Mouse (Mus musculus) right cerebral cortex, adult 18-20 months (tissue): ENCODE results near the gene Rmdn3.

ENCODE experiments used
- DNase-seq: peaks from one replicate; pipeline ENCODE4 v3.0.0; 2022; ENCODE audit warnings: mixed read lengths

Rmdn3 gene

DNA sequence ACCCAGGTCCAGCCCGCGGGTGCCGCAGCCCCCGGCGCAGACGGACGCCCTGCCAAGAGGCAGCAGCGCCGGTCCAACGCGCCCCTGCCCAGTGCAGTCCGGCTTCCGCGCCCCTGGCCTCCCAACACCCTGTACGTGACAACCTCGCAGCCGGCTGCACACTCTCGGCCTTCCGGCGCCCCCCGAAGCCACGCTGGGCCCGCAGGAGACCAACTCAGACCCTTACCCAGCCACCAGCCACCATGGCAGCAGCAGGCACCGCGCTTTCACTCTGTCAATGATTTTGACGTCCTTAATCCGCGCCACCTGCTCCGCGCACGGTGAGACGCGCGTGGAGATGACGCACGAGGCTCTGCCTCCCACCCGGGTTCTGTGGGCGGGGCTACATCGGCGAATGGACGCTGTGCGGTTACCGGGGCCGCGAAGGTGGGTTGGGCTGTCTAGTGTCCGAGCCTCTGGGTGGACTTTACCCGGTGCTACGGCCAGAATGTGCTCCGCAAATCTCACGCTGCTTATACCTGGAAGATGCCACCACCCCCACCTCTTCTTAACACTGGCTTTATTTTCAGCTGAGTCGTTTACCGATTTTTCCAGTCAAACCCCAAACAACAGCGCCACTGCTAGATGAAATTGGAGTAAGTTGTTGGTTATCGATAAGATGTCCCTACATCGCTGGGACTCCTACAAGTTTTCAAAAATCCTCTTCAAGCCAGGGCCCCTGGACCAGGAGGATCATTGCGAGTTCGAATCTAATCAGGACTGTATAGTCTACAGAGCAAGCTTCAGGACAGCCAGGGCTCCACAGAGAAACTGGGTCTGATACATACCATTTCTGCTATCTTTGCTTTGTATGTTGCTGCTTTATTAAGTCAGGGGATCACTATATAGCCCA lies at the start of gene Rmdn3:
Rmdn3 (minus strand) TSS at position 354 of the 892 bp plus-strand sequence.
- DNase-seq = peak; percentile 96

DNA sequence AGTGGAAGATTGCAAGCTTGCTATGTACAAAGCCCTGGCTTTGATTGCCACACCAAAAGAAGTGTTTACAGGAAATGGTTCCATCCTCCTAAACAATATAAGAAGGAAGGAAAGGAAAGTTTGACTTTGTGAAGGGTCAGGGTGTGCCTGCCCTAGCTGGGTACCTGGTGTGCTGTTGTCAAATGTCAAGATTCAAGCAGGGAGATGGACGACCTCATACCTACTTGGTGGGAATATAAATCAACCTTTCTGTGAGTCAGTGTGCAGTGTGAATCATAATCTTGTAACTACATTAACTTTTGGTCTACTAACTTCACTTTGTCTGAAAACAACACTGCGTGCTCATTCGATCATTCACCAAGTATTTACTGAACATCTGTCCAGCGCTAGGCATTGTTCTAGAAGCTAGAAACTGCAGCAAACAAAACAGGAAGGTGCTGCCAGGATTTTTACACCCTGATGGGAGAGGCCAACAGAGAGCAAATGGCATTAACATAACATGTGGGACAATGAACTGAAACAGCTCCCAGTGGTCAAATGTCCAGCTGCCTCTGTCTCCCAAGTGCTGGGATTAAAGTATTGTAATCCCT lies 47.1 kb upstream of the Rmdn3 start:
- DNase-seq = no peak

DNA sequence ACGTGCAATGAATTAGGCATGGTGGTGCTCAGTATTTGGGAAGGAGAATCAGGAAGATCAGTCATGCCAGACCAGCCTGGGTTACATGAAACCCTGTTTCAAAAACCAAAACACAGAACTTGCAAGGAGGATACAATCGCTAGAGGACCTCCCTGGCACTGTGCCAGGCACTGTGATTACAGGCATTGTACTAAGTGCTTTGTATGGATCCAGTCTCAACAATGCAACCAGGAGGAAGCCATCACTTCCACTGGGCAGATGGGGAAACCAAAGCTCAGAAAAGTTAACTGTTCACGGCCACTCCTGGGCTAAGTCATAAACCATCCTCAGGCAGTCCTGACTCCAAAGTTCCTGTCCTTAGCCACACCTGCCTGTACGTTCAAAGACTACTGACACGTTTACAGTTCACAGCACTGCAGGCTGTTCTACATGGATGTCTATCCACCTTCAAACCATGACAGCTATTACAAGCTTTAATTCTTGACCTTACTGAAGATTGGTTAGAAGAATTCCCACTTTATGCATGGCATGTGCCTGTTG lies 46.1 kb upstream of the Rmdn3 start:
- no peak for DNase-seq

DNA sequence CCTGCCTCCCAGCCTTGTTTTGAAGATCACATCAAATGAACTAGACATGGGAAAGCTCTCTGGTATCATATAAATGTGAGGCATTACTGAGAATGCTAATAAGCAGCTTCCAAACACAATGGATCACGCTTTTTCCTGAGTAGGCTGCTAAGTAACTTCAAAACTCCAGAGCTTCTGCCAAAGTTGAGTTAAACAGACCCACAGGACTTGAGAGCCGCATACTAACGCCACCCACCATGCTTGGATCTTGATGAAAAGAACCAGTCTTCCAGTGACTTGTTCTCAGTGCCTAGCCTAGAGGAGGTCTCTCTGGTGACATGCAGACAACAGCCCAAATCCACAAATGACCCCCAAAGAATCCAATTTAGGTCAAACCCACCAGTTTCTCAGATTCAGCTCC lies 42.1 kb upstream of the Rmdn3 start:
- no peak for DNase-seq

DNA sequence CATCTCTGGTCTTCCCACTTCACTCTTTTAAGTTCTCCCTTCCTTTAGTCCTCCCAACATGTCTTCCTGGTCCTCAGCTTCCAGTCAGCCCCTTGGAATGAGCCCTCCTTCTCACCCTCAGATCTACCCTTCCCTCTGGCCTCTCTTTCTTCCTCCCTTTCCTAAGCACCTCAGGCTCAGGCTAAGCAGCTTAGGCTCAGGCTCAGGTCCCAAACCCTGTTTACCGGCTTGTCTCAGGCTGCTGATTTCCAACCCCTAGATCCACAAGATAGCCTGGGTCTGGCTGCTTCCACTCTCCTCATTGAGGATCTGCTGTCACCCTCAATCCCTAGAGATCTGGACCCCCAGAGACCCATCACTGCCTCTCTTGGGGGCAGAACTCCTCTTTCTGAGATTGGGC lies 41.2 kb upstream of the Rmdn3 start:
- DNase-seq = no peak

DNA sequence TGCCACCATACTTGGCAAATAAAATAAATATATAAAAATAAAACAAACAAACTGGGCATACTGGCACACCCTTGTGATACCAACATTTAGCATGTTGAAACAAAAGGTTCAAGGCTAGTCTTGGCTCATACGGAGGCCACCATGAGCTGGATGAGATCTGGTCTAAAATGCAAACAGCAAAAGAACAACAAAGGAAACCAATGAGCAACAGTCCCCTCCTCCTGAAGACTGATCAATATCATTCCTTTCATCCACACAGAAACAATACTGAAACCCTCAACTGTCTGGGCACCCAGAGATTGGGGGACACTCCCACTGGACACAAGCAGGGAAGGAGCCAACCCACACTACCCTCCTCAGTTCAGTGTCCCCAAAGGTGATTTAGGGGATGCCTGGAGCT lies 40.7 kb upstream of the Rmdn3 start:
- no peak for DNase-seq

DNA sequence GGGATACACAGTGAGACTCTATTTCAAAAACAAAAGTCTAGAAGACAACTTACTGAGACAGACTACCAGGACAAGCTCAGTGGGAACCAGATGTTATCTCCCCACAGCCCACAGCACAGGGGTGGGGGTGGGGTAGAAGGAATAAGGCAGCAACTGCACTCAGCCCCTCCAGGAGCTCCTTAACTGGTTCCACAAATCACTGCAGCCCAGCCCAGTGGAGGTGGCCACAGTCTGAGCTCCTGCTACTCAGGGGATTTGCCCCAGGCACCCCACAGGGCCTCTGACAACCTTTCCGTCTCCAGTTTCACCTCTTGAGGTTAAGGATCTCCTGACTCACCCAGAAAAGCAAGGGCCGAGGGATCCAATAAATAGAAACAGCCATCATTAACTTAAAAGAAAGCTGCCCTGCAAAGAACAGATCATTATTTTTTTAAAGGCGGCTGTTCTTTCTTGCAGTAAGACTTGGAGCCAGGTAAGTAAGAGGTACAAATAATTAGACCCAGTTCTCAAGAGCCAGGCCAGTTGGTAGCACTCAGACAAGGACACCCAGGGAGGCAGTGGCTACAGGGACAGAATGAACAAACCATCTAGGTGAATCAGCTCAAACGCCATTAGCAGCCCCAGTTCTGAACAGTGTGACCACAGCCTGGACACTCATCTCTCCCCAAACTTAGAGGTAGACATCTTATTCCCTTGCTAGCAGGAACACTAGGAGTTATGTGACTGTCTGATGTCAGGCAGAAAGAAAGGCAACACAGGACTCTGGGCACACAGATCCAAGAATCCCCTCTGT lies 39.7 kb upstream of the Rmdn3 start:
- DNase-seq = no peak

DNA sequence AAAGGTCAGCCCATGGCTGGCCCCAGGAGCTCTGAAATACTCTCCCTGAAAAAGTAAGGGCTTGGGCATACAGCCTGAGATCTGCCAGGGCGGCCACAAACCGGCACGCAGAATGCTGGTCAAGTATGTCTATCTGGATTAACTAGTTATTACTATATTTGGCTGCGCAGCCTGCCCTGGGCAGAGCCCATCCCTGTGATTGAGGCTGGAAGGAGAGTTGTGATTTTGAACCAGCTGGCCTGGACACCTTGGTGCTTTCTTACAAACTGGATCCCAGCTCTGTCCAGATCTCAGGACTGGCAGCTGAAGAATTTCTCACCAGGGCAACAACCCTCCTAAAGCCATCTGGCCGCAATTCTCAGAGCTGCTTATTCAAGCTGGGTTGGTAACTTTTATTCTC lies 37.3 kb upstream of the Rmdn3 start:
- DNase-seq = no peak

DNA sequence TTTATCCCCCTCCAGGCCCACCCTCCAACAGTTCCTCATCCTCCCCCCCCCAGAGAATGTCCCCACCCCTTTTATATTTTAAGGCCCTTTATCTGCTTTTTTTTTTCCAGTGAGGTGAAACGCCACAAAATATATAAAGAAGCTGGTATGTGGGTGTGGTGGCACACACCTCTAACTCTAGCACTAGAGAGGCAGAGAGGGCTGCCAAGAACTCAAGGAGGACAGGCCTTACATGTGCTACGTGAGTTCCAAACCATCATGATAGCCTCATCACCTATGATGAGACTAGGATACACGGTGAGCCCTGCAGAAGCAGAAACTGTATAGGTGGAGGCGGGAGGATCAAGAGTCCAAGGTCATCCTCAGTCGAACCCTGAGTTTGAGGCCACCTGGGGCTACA lies 34.1 kb upstream of the Rmdn3 start:
- no peak for DNase-seq

DNA sequence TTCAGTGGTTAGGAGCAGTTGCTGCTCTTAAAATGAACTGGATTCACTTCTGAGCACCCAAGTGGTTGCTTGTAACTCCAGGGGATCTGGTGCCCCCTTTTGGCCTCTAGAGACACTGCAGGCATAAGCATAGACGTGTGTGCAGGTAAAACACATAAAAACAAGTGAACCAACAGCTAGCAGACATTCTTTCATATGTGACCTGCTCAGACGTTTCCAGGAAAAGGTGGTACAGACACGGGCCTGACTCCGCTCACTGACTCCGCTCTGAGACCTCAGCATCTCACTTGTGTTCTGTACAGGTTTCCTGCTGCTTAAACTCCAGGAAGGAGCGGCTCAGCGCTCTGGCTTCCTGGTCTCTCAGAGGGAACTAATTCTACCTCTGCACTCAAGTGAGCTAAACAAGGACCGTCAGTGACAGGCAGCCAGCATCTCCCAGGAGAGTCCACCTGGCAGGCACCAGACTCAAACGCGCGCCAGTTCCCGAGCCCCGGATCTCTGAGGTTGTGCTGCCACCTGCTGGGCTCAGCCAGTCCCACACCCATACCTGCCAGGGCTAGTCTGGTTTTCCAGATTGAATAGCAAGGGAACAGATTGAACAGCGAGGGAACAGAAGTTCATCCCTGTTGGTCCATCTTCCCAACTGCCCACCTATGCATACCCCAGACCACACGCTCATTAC lies 32.3 kb upstream of the Rmdn3 start:
- DNase-seq = peak; percentile 83

DNA sequence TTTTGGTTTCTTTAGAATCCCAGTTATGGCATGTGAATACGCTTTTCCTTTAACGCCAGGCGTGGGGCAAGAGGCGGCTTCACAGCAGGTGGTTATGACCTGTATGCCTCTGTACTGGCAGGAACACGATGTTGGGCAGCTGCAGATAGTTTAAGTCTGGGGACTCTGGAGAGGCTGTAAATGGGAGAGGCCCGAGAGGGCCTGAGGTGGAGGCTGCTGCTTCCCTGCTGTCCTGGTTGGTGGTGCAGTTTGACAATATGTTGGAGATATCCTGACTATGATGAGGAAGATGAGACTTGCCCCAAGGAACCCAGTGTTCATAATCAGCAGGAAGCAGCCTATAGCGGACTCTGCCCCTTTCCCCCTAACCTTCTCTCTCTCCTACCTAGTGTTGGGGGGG lies 26.1 kb upstream of the Rmdn3 start:
- DNase-seq = no peak

DNA sequence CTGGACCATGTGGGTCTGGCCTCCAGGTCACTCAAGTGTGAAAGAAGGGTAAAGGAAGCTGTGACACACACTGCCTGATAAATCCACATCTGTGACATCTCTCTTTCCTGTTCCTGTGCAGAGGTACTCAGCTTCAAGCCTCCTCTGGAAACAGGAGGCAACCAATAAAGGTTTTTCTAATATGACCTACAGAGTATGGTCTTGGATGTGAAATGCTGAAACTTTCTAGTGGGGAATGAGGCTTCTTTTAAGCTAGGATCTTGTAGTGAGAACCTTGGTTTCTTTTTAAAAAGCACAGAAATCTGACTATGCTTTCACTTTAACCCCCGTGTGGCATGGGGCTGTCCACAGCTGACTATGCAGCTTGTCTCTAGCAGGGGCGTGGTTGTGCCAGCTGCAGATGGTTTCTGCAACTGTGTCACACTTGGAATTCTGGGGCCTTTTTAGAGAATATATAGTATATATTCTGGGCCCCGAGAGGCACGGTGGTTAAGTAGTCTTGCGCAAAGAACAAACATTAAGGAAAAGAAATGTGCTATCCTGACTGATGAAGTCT lies 20.6 kb upstream of the Rmdn3 start:
- no peak for DNase-seq

DNA sequence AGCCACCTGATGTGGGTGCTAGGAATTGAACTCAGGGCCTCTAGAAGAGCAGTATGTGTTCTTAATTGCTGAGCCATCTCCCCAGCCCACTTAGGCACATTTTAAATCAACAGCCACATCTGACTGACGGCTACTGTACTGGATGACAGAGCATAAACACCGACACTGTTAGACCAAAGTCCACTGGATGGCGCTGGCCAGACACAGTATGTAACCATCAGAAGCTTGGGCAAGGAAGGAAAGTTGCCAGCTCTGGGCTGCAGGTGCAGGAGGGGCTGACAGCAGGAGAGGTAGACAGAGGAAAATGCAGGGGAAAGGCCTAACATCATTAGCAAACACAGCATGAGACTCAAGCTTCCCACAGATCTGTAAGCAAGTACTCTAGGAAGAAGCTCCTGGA lies 19.9 kb upstream of the Rmdn3 start:
- DNase-seq = no peak

DNA sequence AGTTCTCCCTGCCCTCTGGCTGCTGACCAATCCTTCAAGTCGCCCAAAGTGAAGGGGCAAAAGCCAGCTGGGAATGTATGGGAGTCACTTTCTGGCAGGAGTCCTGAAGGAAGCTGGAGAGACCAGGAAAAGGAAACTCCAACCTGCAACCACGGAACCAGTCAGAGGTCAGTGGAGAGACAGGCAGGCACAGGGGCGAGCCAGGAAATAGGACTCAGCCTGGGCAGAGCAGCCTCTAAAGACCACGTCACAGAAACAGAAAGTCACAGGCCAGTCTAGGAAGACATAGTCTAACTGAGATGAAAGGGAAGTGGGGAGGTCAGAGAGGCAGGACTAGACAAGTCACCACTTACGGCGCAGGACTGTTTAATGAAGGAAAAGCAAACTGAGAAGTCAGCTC lies 18.8 kb upstream of the Rmdn3 start:
- no peak for DNase-seq

DNA sequence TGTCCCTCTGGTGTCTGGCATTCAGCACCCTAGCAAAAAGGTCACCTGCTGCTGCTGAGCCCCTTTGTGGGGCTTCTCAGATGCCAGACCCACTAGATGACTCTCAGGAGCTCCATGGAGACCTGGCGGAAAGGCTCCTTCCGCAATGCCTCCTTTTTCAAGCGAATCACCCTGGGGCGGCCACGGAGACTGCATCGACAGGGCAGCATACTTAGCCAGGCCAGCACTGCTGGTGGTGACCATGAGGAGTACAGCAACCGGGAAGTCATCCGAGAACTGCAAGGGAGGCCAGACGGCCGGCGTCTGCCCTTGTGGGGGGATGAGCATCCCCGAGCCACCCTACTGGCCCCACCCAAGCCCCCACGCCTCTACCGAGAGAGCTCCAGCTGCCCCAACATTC lies 18.0 kb upstream of the Rmdn3 start:
- DNase-seq = no peak

DNA sequence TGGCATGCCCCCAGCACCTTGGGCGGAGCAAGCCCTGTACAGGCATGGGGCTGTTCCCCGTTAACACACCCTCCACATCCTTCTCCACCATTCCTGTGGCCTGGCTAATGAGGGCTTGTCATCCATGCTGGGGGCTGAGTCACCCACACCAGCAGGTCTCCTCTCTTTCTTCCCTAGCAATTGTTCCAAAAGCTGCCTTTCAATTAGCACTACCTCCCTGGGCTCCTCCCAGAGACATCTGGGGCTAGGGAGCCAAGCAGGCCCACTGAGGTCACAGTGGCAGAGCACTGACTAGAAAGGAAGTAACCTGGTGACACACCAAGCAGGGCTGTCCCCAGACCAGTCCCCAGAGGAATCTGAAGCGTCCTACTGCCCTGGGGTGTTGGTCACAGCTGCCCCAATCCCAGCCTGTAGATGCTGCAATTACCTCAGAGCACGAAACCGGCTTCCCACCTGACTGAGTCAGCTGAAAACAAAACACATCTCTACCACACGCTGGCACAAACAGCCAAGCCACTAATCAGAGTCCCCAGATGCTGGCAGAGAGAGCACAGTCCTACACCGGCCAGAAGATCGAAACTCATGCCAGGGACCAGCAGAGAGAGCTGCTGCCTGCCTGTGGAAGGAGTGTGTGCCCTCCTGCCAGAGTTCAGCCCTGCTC lies 17.3 kb upstream of the Rmdn3 start, which contains the start of gene Gm14137:
Gm14137 (plus strand) TSS at position 519 of the 661 bp plus-strand sequence.
- DNase-seq = no peak

DNA sequence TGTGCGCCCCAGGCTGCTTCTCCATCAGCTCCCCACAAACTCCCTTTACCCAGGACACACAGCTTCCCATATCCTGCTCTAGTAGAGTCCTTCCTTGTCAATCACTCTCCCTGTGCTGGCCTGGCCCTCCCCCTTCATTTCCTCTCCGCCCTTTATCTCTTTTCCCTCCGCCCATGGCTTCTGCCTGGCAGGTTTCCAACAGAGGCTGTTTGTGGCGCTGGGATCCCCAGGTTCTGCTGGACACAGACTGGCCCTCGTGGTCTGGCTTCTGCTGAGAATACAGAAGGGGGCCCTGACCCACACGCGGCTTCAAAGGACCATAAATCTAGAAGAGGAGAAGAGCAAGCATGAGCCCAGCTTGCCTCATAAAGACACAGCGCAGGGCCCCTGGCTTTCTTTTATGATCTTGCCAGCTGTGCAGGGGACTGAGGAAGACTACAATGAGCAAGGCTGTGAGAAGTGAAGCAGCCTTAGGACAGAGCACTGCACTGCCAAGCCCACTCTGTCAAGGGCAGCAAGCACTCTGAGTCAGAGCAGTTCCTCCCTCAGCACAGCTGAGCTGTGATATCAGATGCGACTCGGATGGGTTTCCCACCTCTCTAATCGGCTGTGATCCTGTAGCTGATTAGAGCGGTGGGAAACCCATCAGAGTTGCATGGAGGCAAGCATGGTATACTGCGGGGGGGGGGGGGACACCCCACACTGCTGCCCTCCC lies 16.2 kb upstream of the Rmdn3 start:
- no peak for DNase-seq

DNA sequence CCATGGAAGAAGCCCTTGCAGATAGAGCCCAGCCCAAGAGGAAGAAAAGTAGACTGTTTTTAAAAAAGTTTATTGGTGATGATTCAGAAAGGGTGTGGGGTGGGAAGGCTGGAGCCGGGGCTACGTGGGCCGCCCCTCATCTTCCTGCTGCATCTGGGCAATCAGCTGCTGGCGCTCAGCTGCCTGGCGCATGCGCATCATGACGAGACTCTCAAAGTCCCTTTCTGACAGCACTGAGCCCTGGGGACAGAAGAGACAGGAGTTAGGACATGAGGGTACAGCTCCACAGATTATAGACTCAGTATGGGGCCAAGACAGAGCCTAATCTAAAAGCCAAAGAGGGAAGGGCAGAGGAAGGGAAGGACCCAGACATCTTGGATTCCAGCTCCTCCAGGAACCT lies 15.6 kb upstream of the Rmdn3 start:
- no peak for DNase-seq

DNA sequence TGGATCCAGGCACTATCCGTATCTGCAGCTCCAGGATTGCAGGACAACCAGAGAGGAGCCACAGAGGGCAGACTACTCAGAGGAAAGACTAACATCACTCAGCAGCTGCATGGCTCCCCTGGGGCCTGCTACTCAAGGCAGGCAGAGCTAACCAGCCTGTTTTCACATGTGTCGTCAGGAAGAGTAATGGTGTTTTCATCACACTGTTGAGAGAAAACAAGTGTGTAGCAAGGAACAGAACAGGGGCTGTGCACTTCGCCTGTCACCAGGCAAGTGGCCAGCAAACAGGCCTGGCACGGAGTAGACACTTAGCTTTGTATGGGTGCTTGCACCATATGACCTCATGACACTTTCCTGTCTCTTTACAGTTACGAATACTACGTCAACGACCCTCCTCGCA lies 14.7 kb upstream of the Rmdn3 start:
- DNase-seq = no peak

DNA sequence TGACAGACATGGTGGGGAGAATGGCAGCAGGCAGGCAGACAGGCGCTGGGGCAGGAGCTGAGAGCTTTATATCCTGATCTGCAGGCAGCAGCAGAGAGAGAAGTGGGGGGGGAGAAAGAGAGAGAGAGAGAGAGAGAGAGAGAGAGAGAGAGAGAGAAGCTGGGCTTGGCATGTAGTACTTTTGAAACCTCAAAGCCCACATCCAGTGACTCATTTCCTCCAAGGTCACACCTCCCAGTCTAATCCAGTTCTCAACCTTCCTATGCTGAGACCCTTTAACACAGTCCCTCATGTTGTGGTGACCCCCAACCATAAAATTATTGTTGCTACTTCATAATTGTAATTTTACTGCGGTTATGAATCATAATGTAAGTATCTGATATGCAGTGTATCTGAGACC lies 13.4 kb upstream of the Rmdn3 start:
- no peak for DNase-seq

DNA sequence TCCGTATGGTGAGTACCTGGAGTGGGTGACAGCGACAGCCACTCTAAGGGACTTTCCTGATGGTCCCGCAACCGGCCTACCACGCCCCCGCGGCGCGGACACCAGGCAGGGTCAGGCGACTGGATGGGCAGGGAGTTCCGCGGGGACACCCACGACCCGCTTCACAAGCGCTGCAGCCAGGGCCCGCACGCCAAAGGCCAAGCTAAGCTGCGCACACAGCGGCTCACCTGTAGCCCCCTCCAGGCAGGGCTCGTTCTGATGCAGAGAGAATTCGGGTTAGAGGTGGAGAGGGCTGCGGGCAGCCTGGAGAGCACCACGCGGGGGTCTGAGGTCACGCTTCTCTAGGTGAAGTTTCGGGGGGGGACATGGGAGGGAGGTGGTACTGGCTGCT lies 11.0 kb upstream of the Rmdn3 start:
- no peak for DNase-seq
